Mouse (Mus musculus): Measurements from ENCODE around the gene Slc12a7.

DNA sequence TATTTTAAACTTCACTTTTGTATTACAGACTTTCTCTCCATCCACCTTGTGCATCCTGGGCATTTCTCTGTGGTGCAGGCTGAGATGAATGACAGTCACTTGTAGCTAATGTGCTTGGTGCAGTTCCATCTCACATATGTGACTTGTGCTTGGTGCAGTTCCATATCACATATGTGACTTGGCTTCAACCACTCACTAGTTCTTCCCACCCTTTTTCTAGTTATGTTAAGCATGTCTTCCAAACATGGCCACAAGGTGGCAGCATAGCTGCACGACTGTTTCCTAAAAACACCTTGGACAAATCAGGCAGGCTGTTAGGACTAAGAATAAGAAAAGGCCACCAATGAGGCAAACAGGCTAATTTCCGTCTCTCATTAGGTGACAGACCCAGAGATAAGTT is 14.7 kb upstream of the Slc12a7 start:
- no peak for TF ChIP-seq POLR2A (IDR thresholded peaks at IDR 0.05; ENCODE audit: borderline replicate concordance, control insufficient read depth, low read depth, low read length)
- TF ChIP-seq CTCF (IDR thresholded peaks at IDR 0.05; ENCODE audit: control insufficient read depth, insufficient read depth, low read length) = peak; percentile 46

Data from bone marrow, adult 2 months (tissue).